8 mouse cellular contexts compared by ENCODE assay signal in the genomic region with DNA sequence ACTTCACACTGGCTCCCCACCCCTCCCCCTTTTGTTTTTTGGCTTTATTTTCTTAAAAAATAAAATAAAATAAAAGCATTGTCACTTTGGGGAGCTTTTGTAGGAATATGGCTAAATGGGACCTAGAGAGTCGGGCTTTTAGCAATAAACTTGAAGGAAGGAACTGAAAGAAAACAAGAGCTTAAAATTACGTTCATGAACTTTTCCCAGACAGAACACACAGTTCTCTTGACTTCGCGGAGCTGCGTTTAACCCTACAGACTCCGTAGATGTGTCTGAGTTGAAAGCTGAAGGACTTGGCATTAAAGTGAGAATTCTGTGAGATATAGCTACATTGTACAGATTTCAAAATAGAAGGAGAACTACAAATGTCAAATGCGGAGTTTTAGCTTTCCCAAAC.
DNase-seq lines count a peak whose midpoint lies in the region; ATAC-seq and TF ChIP-seq lines count a peak whose summit lies in the region.

No protein-coding gene starts in this region.

- H3K36me3 ChIP-seq in heart, embryonic 13.5 days = no peaks in the 10 kb centered on the region
- no peaks in the 10 kb centered on the region for H3K36me3 ChIP-seq in heart, embryonic 10.5 days
- H3K36me3 ChIP-seq in lung, postnatal 0 days (ENCODE audit: insufficient read depth, low read length) = no peaks in the 10 kb centered on the region
- no peaks in the 10 kb centered on the region for H3K36me3 ChIP-seq in intestine, embryonic 14.5 days (ENCODE audit: control insufficient read depth, insufficient read depth, low read length)
- H3K36me3 ChIP-seq in stomach, embryonic 15.5 days = no peaks in the 10 kb centered on the region

- H3K27me3 ChIP-seq in heart, embryonic 13.5 days (replicated peaks) = no peaks in the 10 kb centered on the region
- H3K27me3 ChIP-seq in heart, embryonic 10.5 days (ENCODE audit: insufficient read depth, poor library complexity, severe bottlenecking) = no peaks in the 10 kb centered on the region
- H3K27me3 ChIP-seq in lung, postnatal 0 days (replicated peaks; ENCODE audit: insufficient read depth, low read length) = no peaks in the 10 kb centered on the region
- H3K27me3 ChIP-seq in intestine, embryonic 14.5 days (replicated peaks; ENCODE audit: control insufficient read depth, insufficient read depth, low read length) = no peaks in the 10 kb centered on the region
- no peaks in the 10 kb centered on the region for H3K27me3 ChIP-seq in stomach, embryonic 15.5 days (replicated peaks)

- TF ChIP-seq EP300 in lung, postnatal 0 days (IDR thresholded peaks at IDR 0.05) = no peak

- ATAC-seq in heart, embryonic 13.5 days (ENCODE audit: extremely low read depth, insufficient number of reproducible peaks, low FRiP score, low TSS enrichment) = no peak
- ATAC-seq in lung, postnatal 0 days = peak; percentile 25; the same call in 1 of the 2 replicates
- ATAC-seq in intestine, embryonic 14.5 days (replicated peaks; ENCODE audit: low FRiP score, low TSS enrichment, low read depth) = no peak
- no peak for ATAC-seq in stomach, embryonic 15.5 days (ENCODE audit: insufficient read depth, low FRiP score, low read depth)

- 45% methylated on average over 7 of the region's 7 CpGs for WGBS in heart, embryonic 13.5 days
- 84% methylated on average over 7 of the region's 7 CpGs for WGBS in heart, embryonic 10.5 days
- WGBS in lung, postnatal 0 days = 20% methylated on average over 7 of the region's 7 CpGs
- 30% methylated on average over 7 of the region's 7 CpGs for WGBS in intestine, embryonic 14.5 days
- WGBS in stomach, embryonic 15.5 days = 33% methylated on average over 7 of the region's 7 CpGs

- peaks cover 80% of the 10 kb centered on the region for H3K4me1 ChIP-seq in heart, embryonic 13.5 days
- H3K4me1 ChIP-seq in heart, embryonic 10.5 days = peaks cover 19% of the 10 kb centered on the region
- H3K4me1 ChIP-seq in lung, postnatal 0 days (ENCODE audit: insufficient read depth, low read depth, low read length) = peaks cover 34% of the 10 kb centered on the region; the same call in 1 of the 2 replicates
- peaks cover 31% of the 10 kb centered on the region for H3K4me1 ChIP-seq in intestine, embryonic 14.5 days (replicated peaks; ENCODE audit: control insufficient read depth, insufficient read depth, low read length)
- peaks cover 22% of the 10 kb centered on the region for H3K4me1 ChIP-seq in stomach, embryonic 15.5 days

- DNase-seq in heart, embryonic 10.5 days (ENCODE audit: low spot score) = no peak
- peak; percentile 79 for DNase-seq in lung, postnatal 0 days (ENCODE audit: low spot score)
- no peak for DNase-seq in lung, postnatal 4 days
- DNase-seq in intestine, embryonic 14.5 days (ENCODE audit: low spot score) = no peak
- DNase-seq in cerebellum, adult 9-11 months = no peak
- DNase-seq in thymus, postnatal 0 days (ENCODE audit: low spot score) = no peak

- peak overlapping the region; percentile 64 for H3K4me2 ChIP-seq in heart, embryonic 13.5 days
- peak overlapping the region; percentile 64 for H3K4me2 ChIP-seq in lung, postnatal 0 days (replicated peaks; ENCODE audit: low read depth, low read length)
- H3K4me2 ChIP-seq in intestine, embryonic 14.5 days (ENCODE audit: low read length) = peak overlapping the region; percentile 51
- H3K4me2 ChIP-seq in stomach, embryonic 15.5 days = peak overlapping the region; percentile 51

- peak overlapping the region; percentile 29 for H3K4me3 ChIP-seq in heart, embryonic 13.5 days
- no peak overlapping the region for H3K4me3 ChIP-seq in heart, embryonic 10.5 days
- peak overlapping the region; percentile 32 for H3K4me3 ChIP-seq in lung, postnatal 0 days (ENCODE audit: low read depth, low read length)
- H3K4me3 ChIP-seq in intestine, embryonic 14.5 days (ENCODE audit: low read depth, low read length) = peak overlapping the region; percentile 15
- H3K4me3 ChIP-seq in stomach, embryonic 15.5 days (replicated peaks) = peak overlapping the region; percentile 29

- peak overlapping the region; percentile 93 for H3K27ac ChIP-seq in heart, embryonic 13.5 days (replicated peaks)
- H3K27ac ChIP-seq in heart, embryonic 10.5 days = no peak overlapping the region
- H3K27ac ChIP-seq in lung, postnatal 0 days (ENCODE audit: low read length) = peak overlapping the region; percentile 96
- peak overlapping the region; percentile 89 for H3K27ac ChIP-seq in intestine, embryonic 14.5 days (ENCODE audit: low read depth)
- peak overlapping the region; percentile 94 for H3K27ac ChIP-seq in stomach, embryonic 15.5 days

- TF ChIP-seq CTCF in lung, postnatal 0 days (IDR thresholded peaks at IDR 0.05) = no peak

- H3K9ac ChIP-seq in heart, embryonic 13.5 days = peak overlapping the region; percentile 48
- 0 out of 2 replicates have a peak overlapping the region, but pooled peaks have one; percentile 23 for H3K9ac ChIP-seq in lung, postnatal 0 days (replicated peaks; ENCODE audit: low read depth)
- H3K9ac ChIP-seq in intestine, embryonic 14.5 days (ENCODE audit: low read length) = peak overlapping the region; percentile 20; the same call in 1 of the 2 replicates
- no peak overlapping the region for H3K9ac ChIP-seq in stomach, embryonic 15.5 days

- H3K9me3 ChIP-seq in heart, embryonic 13.5 days = no peaks in the 10 kb centered on the region
- H3K9me3 ChIP-seq in heart, embryonic 10.5 days = no peaks in the 10 kb centered on the region
- H3K9me3 ChIP-seq in lung, postnatal 0 days (ENCODE audit: low read length) = no peaks in the 10 kb centered on the region
- no peaks in the 10 kb centered on the region for H3K9me3 ChIP-seq in intestine, embryonic 14.5 days (ENCODE audit: control insufficient read depth, low read length)
- no peaks in the 10 kb centered on the region for H3K9me3 ChIP-seq in stomach, embryonic 15.5 days
